Mouse (Mus musculus): ENCODE measurements around the gene Slc5a11.

The Slc5a11 gene

DNA sequence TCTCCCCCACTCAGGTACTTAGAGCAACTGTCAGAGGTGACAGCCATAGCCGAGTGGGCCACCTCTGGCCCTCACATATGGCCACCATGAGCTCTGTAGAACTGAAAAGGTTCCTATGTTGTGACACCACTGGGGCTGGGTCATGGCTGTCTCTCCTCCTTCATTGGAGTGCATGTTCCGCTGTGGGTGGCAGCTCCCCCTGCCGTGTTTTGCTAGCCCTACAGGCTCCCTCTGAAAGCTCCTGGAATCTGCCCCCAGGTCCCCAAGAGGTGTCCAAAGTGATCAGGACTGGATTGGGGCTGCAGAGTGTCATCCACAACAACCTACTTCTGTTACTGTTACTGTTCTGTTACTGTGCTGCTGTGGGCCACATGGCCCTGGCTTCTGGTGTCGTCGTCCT, 2.3 kb upstream of the Slc5a11 start:
- CTCF ChIA-PET: no interaction called here

- CTCF ChIA-PET: no interaction called here
Measured at GRCm38 (mm10) chr7:123215138-123215537, 558 bp downstream of the Slc5a11 start.

DNA sequence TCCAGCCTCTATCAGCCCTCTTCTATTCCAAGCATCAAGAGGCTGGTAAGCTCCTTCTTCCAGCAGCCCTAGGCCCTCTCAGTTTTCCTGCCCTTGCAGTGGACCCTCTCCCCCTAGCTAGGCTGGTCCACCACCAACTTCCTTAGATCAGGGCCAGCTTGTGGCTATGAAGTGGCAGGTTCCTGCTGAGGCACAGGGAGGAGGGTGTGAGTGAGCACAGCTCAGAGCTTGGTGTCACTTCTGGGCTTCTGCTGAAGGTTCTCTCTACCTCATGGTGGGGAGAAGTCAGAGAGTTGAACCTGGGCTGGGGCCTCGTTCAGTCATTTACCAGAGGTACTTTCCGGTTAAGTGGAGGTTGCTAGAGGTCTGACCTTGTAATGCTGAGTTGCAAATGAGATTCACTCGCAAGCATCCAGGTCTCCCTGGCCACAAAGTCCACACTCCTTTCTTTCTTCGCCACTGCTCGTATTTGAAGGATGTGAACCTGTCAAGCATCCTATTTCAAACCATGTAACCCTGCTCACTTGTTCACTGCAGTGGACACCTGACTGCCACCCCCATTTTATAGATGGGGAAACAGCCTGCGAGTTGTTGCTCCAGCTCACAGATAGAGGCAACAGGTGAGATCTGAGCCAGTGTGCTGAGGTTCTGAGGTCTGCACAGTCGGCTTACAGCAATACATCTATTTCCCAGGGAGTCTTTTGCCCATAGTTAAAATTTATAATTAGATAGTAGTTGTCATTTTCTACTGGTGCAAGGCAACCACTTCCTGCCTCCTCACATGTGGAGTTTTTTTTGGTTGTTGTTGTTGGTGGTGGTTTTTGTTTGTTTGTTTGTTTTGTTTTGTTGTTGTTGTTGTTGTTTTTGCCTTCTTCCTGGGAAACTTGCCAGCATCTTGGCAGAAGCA, 3.1 kb downstream of the Slc5a11 start:
- CTCF ChIA-PET: no interaction called here

DNA sequence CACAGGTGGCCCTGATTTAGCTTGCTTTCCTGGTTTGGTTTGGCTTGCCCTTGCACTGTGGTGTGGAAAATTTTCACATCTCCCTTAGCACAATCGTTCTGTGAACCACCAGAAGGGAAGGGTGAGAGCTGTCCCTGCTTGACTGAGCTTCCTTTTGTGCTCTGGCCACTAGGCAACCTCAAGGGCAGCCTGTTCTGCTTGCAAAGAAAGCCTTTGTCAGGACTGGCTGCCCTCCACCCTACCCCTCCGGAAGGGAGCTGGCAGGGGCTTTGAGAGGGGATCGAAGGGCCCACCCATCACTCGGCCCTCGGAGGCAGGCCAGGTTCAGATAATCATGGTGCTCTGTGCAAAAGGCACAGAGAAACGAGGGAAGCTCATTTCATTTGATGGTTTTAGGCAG, 4.0 kb downstream of the Slc5a11 start:
- CTCF ChIA-PET: no interaction called here

DNA sequence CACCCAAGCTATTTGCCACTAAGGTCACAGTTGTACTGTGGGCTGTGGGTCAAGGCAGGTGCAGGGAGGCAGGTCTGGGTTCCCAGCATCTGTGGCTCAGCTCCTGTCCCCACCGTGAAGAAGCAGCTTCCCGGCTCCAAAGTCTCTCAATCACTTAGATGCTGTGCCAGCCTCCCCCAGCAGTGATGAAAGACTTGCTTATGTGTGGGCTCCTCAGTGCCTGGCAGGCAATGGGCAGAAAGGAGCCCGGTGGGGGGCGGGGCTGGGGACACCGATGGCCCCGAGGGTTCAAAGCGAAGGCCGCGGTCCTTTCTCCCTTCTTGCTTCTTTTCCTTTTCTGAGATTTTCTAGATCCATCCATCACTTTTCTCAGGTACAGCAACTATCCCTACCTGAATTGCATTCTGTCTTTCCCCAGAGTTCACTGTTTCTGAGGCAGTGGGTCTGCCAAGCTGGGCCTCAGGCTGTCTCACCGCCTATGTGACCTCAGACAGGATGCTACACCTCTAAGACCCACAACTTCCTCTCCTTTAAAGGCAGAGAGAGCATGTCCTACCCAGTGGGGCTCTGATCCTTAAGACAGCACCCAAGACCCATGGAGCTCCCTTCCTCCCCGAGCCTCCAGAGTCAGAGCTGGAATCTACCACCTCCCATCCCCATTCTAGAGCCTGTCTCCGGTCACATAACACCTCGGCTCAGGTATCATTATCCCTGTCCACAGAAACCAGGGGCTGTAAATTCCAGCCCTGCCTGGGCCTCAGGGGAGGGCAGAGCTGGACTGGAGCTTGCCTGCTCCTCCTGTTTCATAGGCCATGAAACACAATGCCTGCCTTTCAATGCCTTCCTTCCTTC, 5.4 kb downstream of the Slc5a11 start:
- CTCF ChIA-PET: no interaction called here

GRCm38 (mm10) chr7:123220633-123220942, 6.0 kb downstream of the Slc5a11 start:
- CTCF ChIA-PET: no interaction called here

- CTCF ChIA-PET: no interaction called here
Measured at GRCm38 (mm10) chr7:123224076-123224475, 9.5 kb downstream of the Slc5a11 start.

GRCm38 (mm10) chr7:123225159-123225558, 10.6 kb downstream of the Slc5a11 start:
- CTCF ChIA-PET: no interaction called here

DNA sequence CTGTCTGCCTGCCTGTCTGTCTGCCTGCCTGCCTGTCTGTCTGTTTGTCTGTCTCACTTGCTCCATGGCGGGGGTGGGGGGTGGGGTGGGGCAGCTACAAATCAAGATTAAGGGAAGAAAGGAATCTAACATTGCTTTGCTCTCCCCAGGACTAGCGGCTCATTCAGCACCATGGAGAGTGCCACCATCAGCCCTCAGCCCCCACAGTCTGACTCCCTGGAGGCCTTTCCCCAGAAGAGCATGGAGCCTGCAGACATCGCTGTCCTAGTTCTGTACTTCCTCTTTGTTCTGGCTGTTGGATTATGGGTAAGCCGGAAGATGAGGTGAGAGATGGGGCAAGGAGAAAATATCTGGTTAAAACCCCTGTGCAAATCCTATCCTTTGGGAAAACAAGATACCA, 20.9 kb downstream of the Slc5a11 start:
- CTCF ChIA-PET: no interaction called here

DNA sequence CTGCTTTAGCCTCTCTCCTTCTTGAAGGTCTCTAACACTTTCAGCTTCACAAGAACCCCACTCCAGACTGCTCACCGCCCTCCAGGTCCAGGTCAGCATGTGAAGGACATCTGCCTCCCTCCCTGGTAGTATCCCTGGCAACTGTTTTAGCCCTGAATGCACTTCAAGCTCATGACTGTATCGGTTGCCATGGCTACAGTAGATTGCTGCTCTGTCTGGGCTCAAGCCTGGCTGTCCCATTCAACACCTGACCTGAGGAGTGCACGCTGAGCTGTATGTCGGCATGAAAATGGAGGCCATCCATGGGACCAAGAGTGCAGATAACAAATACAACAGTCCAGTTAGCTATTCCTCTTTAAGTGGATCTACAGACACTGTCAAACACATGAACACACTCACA, 24.0 kb downstream of the Slc5a11 start:
- CTCF ChIA-PET: no interaction called here

- CTCF ChIA-PET: no interaction called here
Measured at GRCm38 (mm10) chr7:123240064-123240463, 25.5 kb downstream of the Slc5a11 start.

GRCm38 (mm10) chr7:123242241-123242640, 27.7 kb downstream of the Slc5a11 start:
- CTCF ChIA-PET: no interaction called here

DNA sequence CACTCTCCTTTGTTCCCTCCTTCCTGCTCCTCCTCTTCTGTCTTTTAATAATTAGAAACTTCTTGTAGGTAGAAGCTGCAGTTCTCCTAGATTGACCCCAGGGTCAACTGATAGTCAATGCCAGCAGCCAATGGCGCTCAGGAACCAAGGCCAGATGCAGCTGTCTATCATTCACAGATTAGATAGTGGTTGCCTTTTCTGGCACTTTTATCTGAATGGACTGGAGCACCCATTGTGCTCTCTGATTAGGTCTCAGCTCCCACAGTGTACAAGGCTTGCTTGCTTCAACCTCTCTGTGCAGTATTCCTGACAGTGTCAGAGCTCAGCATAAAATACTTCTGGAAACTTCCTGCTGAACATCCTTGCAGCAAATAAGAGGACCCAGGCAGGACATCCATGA, 30.3 kb downstream of the Slc5a11 start:
- CTCF ChIA-PET: no interaction called here

DNA sequence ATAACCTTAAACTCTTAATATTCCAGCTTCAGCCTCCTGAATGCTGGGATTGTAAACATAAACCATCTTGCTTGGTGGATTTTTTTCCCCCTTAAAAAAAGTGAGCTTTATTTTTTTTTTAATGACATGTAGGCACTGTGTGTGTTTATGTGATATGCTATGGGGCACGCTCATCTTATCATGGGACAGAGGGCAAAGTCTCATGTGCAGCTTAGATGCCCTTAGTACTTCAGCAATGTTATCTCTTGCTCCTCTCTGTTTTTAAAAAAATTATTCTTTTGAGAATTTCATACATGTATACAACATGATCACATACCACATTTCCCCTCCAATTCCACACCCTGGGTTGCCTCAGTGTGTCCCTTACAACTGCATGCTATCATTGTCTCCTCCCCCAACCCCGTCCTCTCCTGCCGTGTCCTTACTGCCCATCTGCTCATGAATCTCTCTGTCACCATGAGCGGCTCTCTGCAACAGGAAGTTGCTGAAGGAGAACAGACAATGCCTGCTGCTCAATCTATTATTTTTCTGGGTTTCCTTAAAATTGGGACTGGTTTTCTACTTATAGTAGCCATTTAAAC, 32.0 kb downstream of the Slc5a11 start:
- CTCF ChIA-PET: no interaction called here

DNA sequence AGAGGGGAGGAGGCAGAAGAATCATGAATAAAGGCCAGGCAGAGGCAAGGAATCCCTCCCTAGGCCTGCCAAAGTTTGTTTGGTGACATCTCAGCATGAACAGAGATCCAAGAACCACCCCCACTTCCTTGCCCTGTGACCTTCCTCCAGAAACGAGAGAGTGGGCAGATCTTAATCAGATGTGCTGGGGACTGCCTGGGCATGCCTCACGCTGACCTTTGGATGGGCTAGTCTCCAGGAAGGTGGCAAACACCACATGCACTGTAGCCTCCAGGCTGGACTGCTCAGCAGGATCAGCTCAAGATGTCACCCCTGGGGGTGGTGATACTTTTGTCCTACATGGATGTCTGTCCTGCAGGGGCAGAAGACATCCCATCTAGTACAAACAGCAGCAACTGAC, 33.6 kb downstream of the Slc5a11 start:
- CTCF ChIA-PET: no interaction called here

- CTCF ChIA-PET: no interaction called here
Measured at GRCm38 (mm10) chr7:123251343-123251742, 36.8 kb downstream of the Slc5a11 start.

DNA sequence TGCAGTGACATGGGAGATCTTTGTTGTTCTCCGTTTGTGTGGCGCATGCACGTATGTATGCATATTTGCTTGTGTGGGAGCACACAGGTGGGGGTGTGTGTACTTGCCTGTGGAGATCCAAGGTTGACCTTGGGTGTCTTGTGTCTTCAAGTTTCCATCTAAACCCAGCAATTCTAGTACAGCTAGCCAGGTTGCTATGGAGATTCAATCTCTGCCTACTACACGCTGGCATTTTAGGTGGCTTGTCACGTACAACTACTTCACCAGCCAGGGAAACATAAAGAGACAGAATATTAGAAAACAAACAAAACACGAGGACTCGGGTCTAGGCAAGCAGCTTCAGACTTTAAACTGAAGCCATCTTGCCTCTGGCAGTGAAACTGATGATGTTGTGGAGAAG, 38.8 kb downstream of the Slc5a11 start:
- CTCF ChIA-PET: no interaction called here

DNA sequence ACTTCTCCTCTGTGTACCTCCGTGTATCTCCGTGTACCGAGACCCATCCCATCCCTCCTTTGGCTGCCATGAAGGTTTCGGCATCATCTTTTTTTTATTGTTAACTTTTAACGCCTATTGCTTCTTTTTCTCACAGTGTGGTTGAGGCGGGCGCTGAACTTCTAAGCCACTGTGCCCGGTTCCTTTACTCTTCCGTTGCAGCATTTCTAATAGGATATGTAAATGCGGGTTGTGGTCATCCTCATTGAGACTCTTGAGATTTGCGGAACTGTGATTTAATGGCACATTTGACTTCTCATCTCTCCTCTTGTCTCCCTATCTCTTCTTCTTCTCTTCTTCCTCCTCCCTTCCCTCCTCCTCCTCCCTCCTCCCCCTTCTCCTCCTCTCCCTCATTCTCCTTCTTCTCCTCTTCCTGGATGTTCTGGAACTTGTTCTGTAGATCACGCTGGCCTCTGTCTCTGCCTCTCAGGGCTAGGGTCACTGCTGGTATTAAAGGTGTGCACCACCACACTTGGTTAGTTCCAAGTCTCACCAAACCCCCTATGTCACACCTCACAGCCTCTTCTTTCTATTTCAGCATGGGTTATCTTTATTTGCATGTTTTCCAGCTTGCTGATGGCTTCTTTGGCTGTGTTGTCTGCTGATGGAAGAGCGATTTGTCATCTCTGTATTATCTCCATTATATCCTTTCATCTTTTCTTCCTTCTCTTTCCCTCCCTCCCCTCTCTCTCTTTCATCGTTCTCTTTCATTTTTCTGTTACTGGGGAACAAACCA, 39.8 kb downstream of the Slc5a11 start:
- CTCF ChIA-PET: no interaction called here

DNA sequence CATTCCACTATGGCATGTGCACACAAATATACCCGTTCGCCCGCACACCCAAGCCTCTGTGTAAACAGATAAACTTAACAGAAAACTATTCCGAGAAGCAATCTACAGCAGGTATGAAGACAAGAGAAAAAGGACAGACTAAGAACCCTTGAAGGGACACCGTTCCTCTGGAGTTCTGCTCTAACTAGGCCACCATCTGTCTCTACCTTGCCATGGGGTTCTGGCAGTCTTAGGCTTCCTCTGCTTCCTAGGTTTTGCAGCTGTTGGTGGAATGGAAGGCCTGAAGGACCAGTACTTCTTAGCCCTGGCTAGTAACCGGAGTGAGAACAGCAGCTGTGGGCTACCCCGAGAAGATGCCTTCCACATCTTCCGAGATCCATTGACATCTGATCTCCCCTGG, 43.5 kb downstream of the Slc5a11 start:
- CTCF ChIA-PET: no interaction called here

DNA sequence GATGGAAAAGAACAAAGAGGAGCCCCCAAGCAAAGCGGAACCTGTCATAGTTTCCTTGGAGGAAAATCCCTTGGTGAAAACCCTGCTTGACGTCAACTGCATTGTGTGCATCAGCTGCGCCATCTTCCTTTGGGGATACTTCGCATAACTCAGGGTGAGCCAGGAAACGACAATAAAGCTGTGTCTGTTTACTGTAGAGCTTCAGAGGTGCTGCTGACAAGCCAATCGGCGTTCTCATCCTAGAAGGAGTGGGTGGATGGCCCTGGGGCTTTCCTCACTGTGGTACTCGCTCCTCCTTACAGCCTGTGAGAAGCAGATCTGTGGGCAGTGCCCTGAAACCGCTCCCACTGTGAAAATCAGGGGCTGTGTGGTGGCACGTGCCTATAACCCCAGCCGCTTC, 58.5 kb downstream of the Slc5a11 start:
- CTCF ChIA-PET: no interaction called here

- CTCF ChIA-PET: no interaction called here
Measured at GRCm38 (mm10) chr7:123276568-123276967, 62.0 kb downstream of the Slc5a11 start.

DNA sequence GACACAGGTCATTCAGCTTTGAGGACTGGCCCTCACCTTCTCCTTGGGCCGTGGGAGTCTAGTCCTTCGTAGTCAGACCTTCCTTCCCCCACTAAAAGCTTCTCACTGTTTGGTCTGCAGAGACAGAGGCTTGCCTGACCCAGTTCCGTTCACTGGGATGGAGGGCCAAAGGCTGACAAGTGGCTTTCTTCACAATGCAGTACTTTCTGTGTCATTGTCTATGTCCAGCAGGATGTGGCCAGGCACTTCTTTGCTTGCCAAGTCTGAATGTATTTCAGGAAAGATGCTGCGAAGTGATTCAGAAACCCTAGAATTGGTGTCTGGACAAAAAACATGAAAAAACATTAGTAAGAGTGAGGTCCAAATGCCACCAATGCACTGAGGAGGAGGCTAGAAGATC, 65.2 kb downstream of the Slc5a11 start:
- CTCF ChIA-PET: no interaction called here

Data from spleen, embryonic (tissue).